Mouse (Mus musculus) forelimb bud, embryonic 11.5 days (tissue): ENCODE data around the gene Gm21788.
"Not testable (repeated sequence)": the region's sequence is repeated elsewhere in the genome, so short reads cannot be mapped to it uniquely, and the experiment has no call there.

Experiments
- DNase-seq: peaks from one replicate; pipeline ENCODE4 v3.0.0-alpha.2; 2012; ENCODE audit warnings: low read depth, low spot score

The Gm21788 gene

DNA sequence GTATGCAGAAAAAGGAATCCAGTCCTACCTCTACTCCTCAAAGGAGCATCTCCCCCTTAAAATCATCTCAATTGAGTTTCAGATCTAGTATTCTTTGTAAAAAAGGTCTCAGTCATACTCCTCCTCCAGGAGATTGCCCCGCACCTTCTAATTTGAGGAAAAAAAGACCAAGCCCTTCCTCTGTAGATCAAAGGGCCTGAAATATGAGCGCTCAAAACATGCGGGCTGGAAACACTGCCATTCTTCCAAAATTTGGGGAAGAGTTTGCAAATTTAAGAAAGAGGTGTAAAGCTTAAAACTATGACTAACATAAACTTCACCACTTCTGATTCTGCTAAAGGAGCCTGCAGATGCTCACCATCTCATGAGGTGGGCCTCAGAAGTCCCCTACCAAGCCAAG, at the start of gene Gm21788:
Gm21788 (plus strand) TSS at position 301 of the 400 bp plus-strand sequence.
- DNase-seq, result not testable (repeated sequence)
